Mouse (Mus musculus) right cerebral cortex, postnatal 36 days (tissue): ENCODE measurements at regions not wholly inside any gene's neighbourhood (a gene's known extent, or its start where the extent isn't known, plus 50 kb on each side); places are given as distances from the start of the nearest gene placed in this dataset.

ENCODE experiments used
- DNase-seq, 2 experiments: peaks; one replicate each; pipeline ENCODE4 v3.0.0; 2022; ENCODE audit warnings: low spot score in 2 of 2, mixed read lengths in 1 of 2

DNA sequence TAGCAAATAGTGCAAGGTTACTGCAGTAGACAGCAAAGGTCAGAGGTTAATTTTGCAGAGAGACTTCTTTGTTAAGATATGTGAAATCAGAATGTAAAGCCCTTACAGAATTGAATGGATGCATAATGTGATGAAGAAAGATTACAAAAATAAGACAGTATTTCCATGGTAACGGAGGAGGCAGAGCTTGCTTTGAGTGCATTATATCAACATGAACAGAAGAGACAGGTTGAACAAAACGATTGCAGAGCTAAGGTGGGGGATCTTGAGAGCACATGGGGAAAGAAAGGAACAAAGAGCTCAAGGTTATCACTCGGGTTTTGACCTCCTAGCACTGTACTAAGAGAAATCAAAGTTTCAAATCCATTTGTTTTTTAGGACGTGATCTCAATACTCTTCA is 106.2 kb upstream of the Rap2b start:
- DNase-seq = no peak

DNA sequence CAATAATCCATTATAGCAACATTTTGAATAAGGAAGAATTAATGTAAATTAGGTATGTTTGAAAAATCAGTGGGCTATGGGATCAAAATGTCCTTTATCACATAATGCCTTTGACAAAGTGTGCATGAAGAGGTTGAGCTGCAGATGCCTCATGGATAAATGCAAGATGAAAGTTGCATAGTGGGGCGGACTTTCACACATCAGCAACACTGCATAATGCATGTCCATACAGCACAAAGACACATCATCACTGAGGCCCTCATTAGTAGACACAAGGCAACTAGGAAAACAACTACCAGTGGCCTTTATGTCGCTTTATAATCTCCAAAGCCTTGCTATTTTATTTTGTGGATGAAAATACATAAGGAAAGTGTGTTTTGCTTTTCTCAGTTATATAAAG is 105.8 kb upstream of the Rap2b start:
- no peak for DNase-seq

DNA sequence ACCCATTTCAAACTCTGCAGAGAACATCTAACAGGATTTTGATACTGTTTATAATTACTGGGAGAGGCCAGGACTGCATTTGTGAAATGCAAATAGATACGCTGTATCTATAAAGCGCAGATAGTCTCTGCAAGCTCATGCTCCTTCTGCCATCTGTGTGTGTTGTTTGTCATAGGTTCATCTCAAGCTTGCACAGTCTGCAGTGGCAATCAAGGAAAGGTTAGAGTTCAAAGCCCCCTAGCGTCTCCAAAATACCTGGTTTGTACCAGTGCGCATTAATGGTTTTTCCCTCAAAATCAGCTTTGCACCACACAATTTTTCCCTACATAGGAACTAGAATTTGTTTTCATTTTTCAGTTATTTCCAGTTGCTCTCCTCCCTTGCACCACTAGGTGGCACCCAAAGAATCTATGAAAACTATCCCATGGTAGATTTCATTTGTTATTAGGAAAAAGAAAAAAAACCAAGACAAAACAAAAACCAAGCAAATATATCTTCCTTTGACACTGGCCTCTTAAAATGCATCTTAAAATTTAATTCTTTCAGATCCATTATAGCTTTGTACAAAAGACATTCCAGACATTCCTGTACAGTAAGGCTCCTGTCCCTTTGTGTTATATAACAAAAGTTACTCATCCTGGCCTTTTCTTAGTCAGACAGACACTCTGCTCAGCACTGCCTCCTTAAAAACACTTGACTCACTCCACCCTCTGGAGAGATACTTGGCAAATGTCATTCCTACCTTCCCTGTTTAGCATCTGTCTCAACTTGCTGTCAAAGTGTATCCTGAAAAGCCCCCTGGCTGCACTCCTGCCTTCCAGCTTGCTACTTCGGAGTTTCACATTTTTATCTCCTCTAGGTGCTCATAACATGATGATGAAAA is 92.7 kb upstream of the Rap2b start:
- DNase-seq = peak; percentile 26 to 56

DNA sequence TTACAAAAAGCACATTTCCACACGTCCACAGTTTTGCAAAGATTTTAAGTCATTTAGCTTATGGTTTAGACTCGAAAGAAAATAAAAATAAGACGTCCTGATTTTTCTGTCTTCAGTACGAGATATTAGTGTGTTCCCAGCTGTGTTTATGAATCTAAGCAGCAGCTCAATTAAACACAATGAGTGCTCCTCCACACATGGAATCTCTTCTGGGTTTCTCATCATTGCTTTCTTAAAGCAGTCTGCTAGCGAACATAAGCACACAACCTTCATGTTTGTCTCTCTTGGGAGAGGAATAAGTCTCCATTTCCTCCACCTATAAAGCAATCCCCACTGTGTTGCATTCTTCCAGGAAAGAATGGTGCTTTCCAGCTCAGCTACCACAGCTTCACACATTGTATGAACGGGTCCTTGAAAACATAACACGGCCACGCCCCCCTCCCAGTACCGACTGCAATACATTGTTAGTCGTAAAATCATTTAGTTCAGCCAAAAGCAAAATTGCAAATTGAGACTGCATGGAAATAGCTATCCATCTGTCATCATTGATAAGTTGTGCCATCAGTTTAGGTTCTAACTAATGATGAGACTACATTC is 75.4 kb upstream of the Rap2b start:
- DNase-seq = no peak

DNA sequence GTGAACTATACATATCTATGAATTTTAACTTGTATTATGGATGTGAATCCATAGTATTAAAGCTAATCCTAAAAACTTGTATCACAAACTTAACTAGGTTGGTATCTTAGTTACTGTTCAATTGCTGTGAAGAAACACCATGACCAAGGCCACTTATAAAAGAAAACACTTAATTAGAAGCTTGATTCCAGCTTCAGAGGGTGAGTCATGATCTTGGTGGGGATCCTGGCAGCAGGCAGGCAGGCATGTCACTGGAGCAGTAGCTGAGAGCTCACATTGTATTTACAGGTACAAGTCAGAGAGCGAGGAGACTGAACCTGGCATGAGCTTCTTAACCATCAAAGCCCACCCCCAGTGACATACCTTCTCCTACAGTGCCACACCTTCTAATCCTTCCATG is 73.2 kb upstream of the Rap2b start:
- DNase-seq = no peak

DNA sequence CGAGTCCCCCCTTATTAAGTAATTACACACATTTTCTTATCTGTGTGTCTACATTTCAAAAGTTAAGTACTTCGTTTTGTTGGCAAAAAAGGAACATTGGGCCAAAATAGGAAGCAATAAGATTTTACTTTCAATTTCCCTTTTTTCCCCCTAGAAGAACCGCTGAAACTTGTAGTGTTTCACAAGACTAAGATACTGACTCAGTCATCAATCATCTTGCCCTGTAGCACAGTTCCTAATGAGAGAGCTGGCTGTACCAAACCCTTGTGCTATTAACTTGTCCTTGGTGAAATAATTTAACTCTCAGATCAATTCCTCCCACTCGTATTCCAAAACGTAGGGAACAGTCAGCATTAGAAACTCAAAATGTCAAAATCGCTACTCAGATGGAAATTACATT is 66.6 kb upstream of the Rap2b start:
- no peak for DNase-seq

DNA sequence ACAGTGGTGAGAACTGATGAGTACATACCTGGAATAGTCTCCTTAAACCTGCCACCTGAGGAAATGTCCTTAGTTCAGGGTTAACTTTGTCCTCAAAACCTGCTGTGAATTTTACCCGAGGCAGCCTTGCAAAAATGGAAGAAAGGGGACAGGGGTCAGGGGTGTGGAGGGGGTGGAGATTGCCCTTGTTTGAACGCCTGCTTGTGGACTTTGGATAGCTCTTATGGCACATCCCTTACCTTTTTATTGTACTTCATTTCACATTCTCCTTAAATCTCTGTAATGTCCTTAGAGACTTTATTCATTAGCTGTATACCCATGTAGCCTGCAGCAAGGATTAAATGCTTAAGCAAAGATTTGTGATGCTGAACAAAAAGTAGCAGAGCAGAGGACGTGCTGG is 64.1 kb upstream of the Rap2b start:
- DNase-seq = no peak

DNA sequence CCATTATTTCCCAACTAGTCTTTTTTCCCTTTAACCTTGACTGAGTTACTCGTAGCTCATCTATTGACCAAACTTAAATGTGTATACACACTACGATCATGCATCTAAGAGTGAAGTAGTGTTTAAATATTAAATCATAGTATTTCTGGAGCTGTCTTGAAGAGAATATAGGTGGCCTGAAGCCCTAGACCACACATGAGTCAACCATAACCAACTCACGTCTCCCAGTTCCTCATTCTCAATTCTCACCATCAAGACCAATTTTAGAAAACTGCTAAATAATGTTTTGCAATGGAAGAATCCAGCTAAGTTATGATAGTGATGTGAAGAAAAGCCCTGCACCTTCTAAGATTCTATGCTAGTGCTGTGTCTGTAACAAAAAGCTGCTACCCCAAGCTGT is 59.2 kb upstream of the Rap2b start:
- no peak for DNase-seq

DNA sequence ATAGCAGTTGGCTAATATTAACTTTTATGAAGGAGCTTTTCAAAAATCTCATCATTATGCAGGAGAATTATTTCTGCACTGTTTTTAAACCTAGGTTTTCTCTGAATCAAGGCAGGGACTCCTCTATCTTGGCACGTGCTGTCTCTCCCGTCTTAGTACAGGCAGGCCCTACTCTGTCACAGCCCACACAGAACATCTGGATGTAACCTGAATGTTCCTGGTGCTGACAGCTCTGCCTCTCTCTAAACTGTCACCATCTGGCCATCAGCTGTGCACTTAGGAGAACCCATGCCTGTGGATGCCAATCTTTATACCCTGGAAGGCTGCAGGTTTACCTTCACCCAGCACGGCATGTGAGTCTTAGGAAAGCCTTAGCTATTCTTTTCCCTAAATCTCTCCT is 58.0 kb upstream of the Rap2b start:
- DNase-seq = peak in 1 of 2 experiments; percentile 31

DNA sequence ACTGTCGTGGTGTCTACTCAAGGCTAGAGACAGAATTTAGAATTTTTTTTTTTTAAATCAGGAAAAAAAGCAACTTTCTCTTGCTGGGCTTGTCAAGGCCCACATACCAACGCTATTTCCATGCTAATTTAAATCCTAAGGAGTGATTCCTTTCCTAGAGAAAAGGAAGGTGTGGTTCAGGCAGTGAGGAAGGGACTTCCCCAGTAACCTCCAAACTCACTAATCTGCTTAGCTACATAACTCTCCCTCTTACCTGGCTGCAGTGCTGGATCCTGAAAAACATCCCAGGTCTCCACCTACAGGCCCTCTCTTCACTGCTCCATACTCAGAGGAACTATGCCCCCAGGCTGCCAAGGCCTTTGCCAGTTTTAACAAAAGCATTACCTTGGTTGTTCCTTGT is 55.1 kb upstream of the Rap2b start:
- DNase-seq = no peak

DNA sequence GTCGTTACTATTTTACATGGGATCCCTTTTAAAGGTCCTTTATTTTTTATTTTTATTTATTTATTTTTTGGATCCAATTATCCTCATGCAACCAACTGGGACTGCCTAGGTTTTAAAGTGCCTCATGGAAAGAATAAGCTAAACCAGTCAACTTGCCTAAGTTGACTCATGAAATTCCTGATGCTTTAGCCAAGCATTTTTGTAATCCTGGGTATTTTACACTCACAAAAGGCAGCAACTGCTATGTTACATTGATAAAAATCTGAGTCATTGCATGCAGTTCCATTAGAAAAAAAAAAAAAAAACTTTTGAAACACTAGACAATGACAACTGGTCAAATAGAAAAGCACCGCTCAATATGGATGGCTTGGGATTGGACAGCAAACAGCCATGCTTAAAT is 52.7 kb upstream of the Rap2b start:
- DNase-seq = no peak

DNA sequence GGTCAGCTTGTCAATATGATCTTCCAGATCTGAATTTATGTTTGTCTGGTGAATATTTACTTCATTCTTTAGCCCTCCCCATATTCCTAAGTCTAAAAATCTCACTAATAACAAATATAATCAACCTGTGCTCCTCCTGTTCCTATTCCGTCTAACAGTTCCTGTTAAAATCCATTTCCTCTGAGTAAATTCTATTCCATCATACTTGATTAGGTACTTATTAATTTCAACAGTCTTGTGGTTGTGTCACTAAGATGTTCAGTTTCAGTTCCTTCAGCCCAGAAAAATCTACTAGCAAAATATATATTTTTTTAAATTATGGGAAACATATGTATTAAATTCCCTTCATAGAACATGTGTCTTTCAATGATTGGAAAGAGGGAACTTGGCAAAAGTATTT is 52.2 kb upstream of the Rap2b start:
- no peak for DNase-seq
